Mouse (Mus musculus): Measurements from ENCODE around the gene Fam117b. TPM values are rescaled to one million over a fixed set of nuclear protein-coding genes. Genes with fewer than 3 reads are reported as not detected.
A peak's percentile ranks its signal among the peaks of the same experiment; 100 is the strongest.

Fam117b gene
- 11.2 and 17.1 TPM in 2 replicates for total RNA-seq (2012; rRNA removed)
- 10 to 100 TPM in 1 of 2 experiments, not detected in 1; 15.5 TPM for polyA plus RNA-seq (2012; ENCODE audit: insufficient read depth in 1 of 2, insufficient read length in 2 of 2, low read depth in 1 of 2, low replicate concordance in 2 of 2, missing spikeins in 1 of 2)

DNA sequence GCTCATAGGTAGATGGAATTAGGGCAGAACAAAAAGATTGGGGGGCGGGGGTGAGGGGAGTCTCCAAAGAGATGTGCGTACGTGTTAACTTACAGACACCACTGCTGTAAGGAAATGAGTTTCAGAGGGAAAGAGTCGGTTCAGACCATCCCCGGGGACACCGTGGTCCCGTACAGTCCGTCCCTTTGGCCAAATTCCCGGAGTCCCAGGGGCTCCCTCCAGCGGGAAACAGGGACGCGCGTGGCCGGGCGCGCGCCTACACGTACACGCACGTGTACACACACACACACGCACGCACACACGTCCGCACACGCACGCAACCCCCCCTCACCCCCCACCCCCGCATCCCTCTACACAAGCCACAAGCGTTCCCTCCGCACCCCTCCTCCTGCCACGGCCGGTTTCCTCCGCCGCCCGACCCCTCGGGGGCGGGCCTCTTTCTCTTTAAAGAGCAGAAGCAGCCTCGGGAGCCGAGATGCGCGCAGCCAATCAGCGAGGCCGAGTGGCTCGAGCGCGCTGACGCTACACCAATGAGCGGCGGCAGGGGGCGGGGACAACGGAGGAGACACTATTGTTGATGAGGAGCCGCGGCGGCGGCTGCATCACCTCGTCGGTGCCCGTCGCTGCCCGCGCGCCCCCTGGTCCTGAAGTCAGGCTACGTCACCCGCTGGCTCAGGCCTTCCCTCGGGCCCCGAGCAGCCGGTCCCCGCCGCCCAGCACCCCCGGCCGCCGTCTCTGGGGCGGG lies at the start of gene Fam117b:
Gene Fam117b, plus strand, starts transcription at position 594 of the 745 bp plus-strand sequence.
- Histone ChIP-seq H3K4me1 (ENCODE audit: control insufficient read depth in 1 of 2, insufficient read depth in 2 of 2, low read length in 2 of 2) (peaks cover 11 to 28% of the 10 kb centered on the region in 2 experiments), H3K36me3 (ENCODE audit: control insufficient read depth in 1 of 2, insufficient read depth in 2 of 2, low read length in 2 of 2) (peaks cover 0 to 31% of the 10 kb centered on the region in 2 experiments; a peak in 2 of 4 replicates), H3K27me3 (ENCODE audit: control insufficient read depth in 1 of 2, insufficient read depth in 2 of 2, low read length in 2 of 2) (no peaks in the 10 kb centered on the region), H3K9ac (ENCODE audit: control insufficient read depth, low read depth, low read length, poor library complexity, severe bottlenecking) (peak within 1 kb of the TSS; percentile 93), H3K4me3 (ENCODE audit: control insufficient read depth in 1 of 2, insufficient read depth in 1 of 2, low read depth in 2 of 2, low read length in 2 of 2) (peak within 1 kb of the TSS; percentile 84 to 98), H3K9me3 (replicated peaks; ENCODE audit: insufficient read depth, low read length) (no peaks in the 10 kb centered on the region), H3K27ac (ENCODE audit: control insufficient read depth, low read depth, low read length) (peak within 1 kb of the TSS; percentile 97), H3K79me2 (ENCODE audit: control insufficient read depth, insufficient read depth, low read length, poor library complexity) (peaks cover 32% of the 10 kb centered on the region)
- peak; percentile 98 for DNase-seq (ENCODE audit: low read depth, low spot score)
- peak; percentile 34; the same call in 1 of the 2 replicates for TF ChIP-seq ETS1 (IDR thresholded peaks at IDR 0.05; ENCODE audit: low read depth, low read length)
- no peak for TF ChIP-seq MEF2A (IDR thresholded peaks at IDR 0.05; ENCODE audit: extremely low read depth, insufficient replicate concordance, low read depth, low read length, poor library complexity, severe bottlenecking)
- peak; percentile 63 to 72 for TF ChIP-seq POLR2A (IDR thresholded peaks at IDR 0.05; ENCODE audit: control insufficient read depth in 1 of 2, insufficient read depth in 1 of 2, low read depth in 1 of 2, low read length in 2 of 2, poor library complexity in 1 of 2)
- no peak for TF ChIP-seq USF1 (IDR thresholded peaks at IDR 0.05; ENCODE audit: low read depth, low read length)
- no peak; the same call in 1 of the 2 replicates for TF ChIP-seq TCF12 (IDR thresholded peaks at IDR 0.05; ENCODE audit: low read depth, low read length)
- TF ChIP-seq EP300 (IDR thresholded peaks at IDR 0.05; ENCODE audit: low read depth in 1 of 2, low read length in 2 of 2): 0 out of 4 replicates have a peak, but pooled peaks of 1 of the 2 experiments have one; percentile 18
- no peak for TF ChIP-seq USF2 (IDR thresholded peaks at IDR 0.05; ENCODE audit: borderline replicate concordance in 1 of 2, insufficient read depth in 1 of 2, low read depth in 1 of 2, low read length in 2 of 2)
- TF ChIP-seq NRF1 (IDR thresholded peaks at IDR 0.05; ENCODE audit: insufficient read depth, low read depth, low read length, poor library complexity, severe bottlenecking): no peak
- TF ChIP-seq JUND (IDR thresholded peaks at IDR 0.05; ENCODE audit: low read depth, low read length): no peak
- TF ChIP-seq ZMIZ1 (IDR thresholded peaks at IDR 0.05; ENCODE audit: low read depth, low read length): peak; percentile 76
- peak; percentile 48; the same call in 1 of the 2 replicates for TF ChIP-seq MAX (IDR thresholded peaks at IDR 0.05; ENCODE audit: low read length)
- no peak; a peak in 1 of 6 replicates for TF ChIP-seq CTCF (IDR thresholded peaks at IDR 0.05 in 2 of 3, conservative IDR thresholded peaks at IDR 0.05 in 1 of 3; ENCODE audit: control insufficient read depth in 1 of 3, insufficient read depth in 1 of 3, low read depth in 2 of 3, low read length in 3 of 3, poor library complexity in 1 of 3, severe bottlenecking in 1 of 3)
- no peak for TF ChIP-seq RAD21 (IDR thresholded peaks at IDR 0.05; ENCODE audit: low read depth, low read length)
- TF ChIP-seq ZNF384 (IDR thresholded peaks at IDR 0.05; ENCODE audit: low read depth, low read length): no peak
- TF ChIP-seq TBP (IDR thresholded peaks at IDR 0.05; ENCODE audit: low read depth, low read length): peak; percentile 27; the same call in 1 of the 2 replicates
- 0 out of 2 replicates have a peak, but pooled peaks have one; percentile 24 for TF ChIP-seq MYC (IDR thresholded peaks at IDR 0.05; ENCODE audit: low read depth, low read length)
- no peak for TF ChIP-seq SMC3 (IDR thresholded peaks at IDR 0.05; ENCODE audit: low read depth, low read length)
- peak; percentile 8; the same call in 1 of the 2 replicates for TF ChIP-seq ELF1 (IDR thresholded peaks at IDR 0.05; ENCODE audit: low read depth, low read length)
- no peak for TF ChIP-seq TAL1 (IDR thresholded peaks at IDR 0.05; ENCODE audit: low read length)
- no peak for TF ChIP-seq ZC3H11A (IDR thresholded peaks at IDR 0.05; ENCODE audit: low read depth, low read length)
- no peak for TF ChIP-seq POLR2AphosphoS5 (IDR thresholded peaks at IDR 0.05; ENCODE audit: borderline replicate concordance, low read depth, low read length)
- TF ChIP-seq GABPA (IDR thresholded peaks at IDR 0.05; ENCODE audit: low read depth, low read length): no peak
- peak; percentile 84 for TF ChIP-seq SIN3A (IDR thresholded peaks at IDR 0.05; ENCODE audit: low read length)
- TF ChIP-seq MYB (IDR thresholded peaks at IDR 0.05; ENCODE audit: low read depth, low read length): no peak
- no peak for TF ChIP-seq ZKSCAN1 (IDR thresholded peaks at IDR 0.05; ENCODE audit: low read depth, low read length)
- no peak for TF ChIP-seq CHD2 (IDR thresholded peaks at IDR 0.05; ENCODE audit: low read length)
- TF ChIP-seq BHLHE40 (IDR thresholded peaks at IDR 0.05; ENCODE audit: borderline replicate concordance, low read depth, low read length): no peak
- TF ChIP-seq GATA1 (IDR thresholded peaks at IDR 0.05; ENCODE audit: low read depth, low read length): no peak
- TF ChIP-seq CHD1 (IDR thresholded peaks at IDR 0.05; ENCODE audit: low read depth, low read length): no peak; the same call in 1 of the 2 replicates
- peak; percentile 48; the same call in 1 of the 2 replicates for TF ChIP-seq MAZ (IDR thresholded peaks at IDR 0.05; ENCODE audit: low read depth, low read length)
- TF ChIP-seq MAFK (IDR thresholded peaks at IDR 0.05; ENCODE audit: borderline replicate concordance, low read depth, low read length): no peak
- TF ChIP-seq MXI1 (IDR thresholded peaks at IDR 0.05; ENCODE audit: low read depth, low read length): no peak; the same call in none of the 2 replicates
- peak; percentile 72 for TF ChIP-seq NELFE (IDR thresholded peaks at IDR 0.05; ENCODE audit: low read depth, low read length)
- no peak for TF ChIP-seq KAT2A (conservative IDR thresholded peaks at IDR 0.05; ENCODE audit: low read depth, low read length)
- TF ChIP-seq E2F4 (IDR thresholded peaks at IDR 0.05; ENCODE audit: borderline replicate concordance, low read depth, low read length): no peak
